Mouse (Mus musculus) 3134 (cell line): ENCODE measurements around the gene Reg4.

Source experiments
- DNase-seq: peaks from one replicate; pipeline ENCODE4 v3.0.0-alpha.2; 2011; ENCODE audit warnings: low spot score; ENCODE audit not compliant: insufficient read length; ENCODE audit errors: extremely low read depth

Gene Reg4

GRCm38 (mm10) chr3:98236266-98236665, 14.3 kb downstream of the Reg4 start:
- no peak for DNase-seq

GRCm38 (mm10) chr3:98237240-98237639, 15.3 kb downstream of the Reg4 start:
- no peak for DNase-seq

GRCm38 (mm10) chr3:98238150-98238549, 16.2 kb downstream of the Reg4 start:
- no peak for DNase-seq

GRCm38 (mm10) chr3:98242051-98242450, 20.1 kb downstream of the Reg4 start:
- DNase-seq = no peak

DNA sequence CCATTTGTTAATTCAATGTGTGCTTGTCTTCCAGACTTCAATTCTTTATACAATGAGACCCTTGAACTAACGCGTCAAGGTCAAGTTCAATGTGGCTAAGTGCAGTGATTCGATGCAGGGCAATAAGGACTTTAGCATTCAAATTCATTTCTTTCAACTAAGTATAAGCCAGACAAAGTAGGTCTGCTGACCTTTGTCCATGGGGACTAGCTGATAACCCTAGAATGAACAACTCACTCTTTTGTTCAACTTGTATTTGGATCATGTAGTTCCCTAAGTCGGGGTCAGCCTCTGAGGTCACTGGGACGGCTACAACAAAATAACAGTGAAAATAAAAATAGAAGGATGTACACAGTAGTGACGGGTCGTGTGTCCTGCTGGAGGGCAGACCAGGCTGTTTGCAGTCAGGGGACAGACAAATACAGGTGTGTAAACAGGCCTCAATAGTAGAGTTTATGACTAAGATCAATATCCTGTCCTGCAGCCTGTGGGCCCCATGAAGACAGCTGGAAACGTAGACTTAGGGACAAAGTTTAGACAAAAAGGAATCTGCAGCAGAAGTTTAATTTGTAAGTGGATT, 20.6 kb downstream of the Reg4 start:
- DNase-seq = no peak

- no peak for DNase-seq
Observed at GRCm38 (mm10) chr3:98245892-98246291, 23.9 kb downstream of the Reg4 start.

DNA sequence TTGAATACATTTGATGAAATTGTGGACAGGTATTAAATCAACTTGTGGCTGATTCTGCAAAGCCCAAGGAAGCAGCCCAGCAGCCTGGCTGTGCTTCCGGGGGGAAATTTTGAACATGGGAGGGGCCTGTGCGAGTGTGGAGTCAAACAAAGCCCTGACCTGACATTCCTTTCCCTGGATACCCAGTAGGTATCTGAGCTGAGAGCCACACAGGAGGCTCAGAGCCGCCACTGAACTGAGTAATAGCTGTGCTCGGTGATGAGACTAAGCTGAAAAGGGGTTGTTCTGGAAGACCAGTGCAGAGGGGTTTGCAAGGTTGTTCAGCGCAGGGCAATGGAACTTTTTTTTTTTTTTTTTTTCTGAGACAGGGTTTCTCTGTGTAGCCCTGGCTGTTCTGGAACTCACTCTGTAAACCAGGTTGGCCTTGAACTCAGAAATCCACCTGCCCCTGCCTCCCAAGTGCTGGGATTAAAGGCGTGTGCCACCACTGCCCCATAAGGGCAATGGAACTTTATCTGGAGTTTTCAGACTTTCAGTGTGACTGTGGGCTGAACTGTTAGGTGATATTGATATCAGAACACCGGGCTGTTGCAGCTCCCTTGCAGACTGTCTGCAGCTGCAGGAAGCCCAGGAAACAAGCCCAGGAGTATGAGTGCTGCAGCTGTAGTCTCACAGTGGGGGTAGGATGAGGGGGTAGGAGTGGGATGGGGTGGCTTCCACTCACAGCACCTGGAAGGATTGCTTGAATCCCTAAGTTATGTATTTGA, 25.2 kb downstream of the Reg4 start:
- DNase-seq = no peak

DNA sequence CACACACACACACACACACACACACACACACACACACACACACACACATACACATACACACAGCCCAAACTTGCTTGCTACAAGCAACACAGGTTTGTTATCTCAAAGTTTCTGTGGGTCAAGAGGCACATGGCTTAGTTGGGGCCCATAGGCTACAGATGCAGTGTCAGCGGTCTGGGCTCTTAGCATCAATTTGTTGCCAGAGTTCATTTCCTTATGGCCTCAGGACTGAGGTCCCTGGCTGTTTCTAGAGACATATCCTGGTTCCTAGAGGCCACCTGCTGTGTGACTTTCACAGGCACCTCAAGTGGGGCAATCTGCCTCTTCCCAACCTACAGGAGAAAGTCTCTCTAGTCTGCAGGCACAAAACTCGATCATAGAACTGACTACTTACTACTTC, 27.4 kb downstream of the Reg4 start:
- DNase-seq = no peak

DNA sequence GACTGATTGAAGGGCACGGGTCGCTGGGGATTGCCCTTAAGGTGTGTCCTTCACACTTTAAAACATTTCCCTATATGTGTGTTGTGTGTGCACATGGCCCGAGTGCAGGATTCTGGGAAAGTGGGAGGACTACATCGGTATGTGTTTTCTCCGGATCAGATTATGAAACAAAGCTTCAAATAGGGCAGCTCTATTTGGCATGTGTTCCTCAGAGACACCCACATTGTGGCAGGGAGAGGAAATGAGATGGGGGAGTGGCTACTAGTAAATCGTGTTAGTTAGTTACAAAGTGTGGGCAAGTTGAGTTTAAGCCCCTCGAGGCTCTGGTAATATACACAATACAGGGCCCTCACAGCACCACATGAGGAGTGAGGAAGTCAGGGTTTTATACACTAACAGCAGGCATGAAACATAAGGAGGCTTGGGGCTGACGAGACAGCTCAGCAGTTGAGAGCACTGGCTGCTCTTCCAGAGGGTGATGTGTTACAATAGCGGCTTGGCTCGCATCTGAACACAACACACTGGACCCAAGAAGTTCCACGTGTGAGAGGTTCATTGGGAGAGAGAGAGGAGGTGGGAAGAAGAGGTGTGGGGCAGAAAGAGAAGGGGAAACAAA, 28.0 kb downstream of the Reg4 start:
- no peak for DNase-seq

DNA sequence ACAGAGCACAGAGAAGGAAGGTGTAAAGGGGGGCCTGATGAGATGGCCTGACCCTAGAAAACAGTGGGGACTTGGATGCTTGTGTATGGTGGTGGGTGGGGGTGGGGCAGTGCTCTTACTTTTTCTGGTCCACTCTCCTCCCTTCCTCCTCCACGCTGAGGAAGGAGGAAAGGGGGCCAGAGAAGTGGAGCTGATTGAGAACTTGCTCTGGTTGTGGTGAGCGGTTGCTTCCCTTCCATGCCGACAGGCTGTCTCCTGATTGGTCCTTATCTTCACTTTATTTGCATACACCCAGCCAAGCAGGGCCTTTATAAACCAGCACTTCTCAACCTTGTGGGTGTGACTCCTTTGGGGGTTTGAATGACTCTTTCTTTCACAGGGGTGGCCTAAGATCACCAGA, 32.1 kb downstream of the Reg4 start:
- DNase-seq = no peak

- no peak for DNase-seq
Observed at GRCm38 (mm10) chr3:98254656-98255583, 33.0 kb downstream of the Reg4 start.

- no peak for DNase-seq
Observed at GRCm38 (mm10) chr3:98258723-98259122, 36.8 kb downstream of the Reg4 start.

- no peak for DNase-seq
Observed at GRCm38 (mm10) chr3:98259271-98259751, 37.4 kb downstream of the Reg4 start.

DNA sequence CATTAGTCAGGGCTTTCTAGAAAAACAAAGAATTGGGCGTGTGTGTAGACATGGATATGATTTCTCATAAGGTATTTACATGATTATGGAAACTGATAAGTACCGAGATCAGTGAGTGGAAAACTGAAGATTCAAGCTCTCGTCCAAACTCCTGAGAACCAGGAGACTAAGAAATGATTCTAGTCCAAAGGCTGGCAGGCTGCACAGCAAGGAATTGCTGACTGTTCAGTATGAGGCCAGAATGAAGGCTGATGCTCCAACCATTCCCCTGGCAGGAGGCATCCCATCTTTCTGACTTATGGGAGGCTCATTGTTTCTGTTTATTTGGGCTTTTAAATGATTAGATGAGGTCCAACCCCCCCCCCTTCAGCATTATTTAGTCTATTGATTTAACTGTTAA, 38.6 kb downstream of the Reg4 start:
- no peak for DNase-seq

GRCm38 (mm10) chr3:98261415-98261814, 39.5 kb downstream of the Reg4 start:
- no peak for DNase-seq

GRCm38 (mm10) chr3:98262133-98262532, 40.2 kb downstream of the Reg4 start:
- no peak for DNase-seq

DNA sequence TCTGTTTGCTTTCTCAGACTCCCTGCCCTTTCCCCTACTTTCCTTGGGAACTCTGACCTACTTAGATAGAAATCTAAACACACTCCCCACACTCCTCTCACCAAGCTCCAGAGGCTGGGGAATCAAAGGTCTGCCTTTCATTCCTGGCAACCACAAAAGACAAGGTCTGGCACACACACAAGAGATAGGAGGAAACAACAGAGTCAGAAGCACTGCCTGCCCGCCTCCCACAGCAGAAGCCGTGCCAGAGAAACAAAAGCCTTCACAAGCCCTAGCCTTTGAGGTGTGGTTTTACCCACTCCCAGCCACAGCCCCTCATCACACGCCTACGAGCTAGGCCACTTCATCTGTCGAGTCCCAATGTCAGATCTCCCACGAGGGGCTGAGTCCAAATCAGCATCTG, 45.3 kb downstream of the Reg4 start:
- no peak for DNase-seq

DNA sequence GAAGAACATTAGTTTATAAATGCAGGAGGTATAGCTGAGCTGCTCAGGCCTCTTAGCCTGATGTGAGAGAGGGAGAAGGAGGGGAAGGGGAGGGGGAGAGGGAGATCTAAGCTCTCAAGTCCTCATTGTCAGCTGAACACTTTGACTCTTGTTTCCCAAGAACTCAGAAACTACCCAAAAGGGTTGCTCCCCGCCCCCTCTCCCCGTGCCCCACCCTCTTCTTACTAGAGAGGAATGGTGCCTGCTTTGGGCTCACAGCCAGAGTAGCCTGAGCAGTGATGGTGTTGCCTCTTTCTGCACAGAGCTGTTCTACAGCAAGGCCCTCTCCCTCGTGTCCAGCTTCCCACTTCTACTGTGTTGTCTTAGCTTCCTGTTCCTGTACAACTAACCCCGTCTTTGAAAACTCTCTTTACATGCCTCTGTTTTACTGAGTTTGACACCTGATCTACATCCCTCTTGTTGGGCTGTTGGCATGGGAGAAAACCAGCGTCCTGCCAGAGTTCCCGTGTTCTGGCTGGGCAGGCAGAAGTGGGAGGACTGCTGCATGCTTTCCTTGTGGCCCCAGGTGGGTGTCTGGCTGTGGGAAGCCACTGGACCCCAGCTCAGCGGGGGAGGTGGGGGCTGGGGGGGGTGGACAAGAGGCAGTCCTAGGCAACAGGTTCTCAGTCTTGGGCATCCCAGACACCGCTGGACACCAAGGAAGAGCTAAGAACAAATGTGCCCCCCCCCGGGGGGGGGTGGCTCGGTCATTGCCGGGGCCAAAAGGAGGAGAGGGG, 51.9 kb downstream of the Reg4 start:
- no peak for DNase-seq

DNA sequence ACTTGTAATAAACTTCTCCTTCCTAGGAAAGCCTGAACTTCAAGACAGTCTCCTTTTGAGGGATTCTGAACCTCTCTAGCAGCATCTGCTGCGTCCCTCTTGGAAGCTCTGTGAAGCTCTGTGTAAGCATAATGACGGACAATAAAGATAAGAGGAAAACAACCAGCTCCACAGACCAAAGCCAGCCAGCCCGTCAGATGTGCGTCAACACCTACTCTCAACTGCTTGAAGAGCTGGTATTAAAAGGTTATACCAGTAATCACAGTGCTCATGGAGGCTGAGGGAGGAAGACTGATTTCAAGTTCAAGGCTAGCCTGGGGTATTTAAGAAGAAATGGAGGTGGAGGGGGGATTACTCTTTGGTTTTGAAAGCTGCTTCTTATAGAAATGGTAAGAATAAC, 57.7 kb downstream of the Reg4 start:
- no peak for DNase-seq
